Mouse (Mus musculus): Measurements from ENCODE around the gene Ccdc33.

The Ccdc33 gene

DNA sequence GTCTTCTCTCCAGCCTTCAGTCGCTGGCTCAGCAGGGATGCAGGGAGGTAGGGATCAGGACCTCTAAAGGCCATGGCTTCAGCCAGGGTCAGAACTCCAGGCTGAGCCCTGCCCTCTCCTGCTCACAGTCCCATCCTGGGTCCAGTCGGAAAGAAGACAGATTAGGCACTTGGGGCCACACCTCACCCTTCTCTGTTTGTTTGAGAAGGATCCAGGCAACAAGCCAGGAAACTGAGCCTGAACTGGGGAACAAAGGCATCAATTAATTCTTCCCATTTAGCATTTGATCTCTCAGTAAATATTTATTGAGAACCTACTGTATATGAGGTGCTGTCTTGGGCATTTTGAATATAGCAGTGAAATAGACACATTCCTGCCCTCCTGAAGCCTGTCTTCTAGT, at the start of gene Ccdc33:
TSS of gene Ccdc33 (minus strand) at position 153 of the 400 bp plus-strand sequence.
- no peak for DNase-seq (ENCODE audit: low spot score)

DNA sequence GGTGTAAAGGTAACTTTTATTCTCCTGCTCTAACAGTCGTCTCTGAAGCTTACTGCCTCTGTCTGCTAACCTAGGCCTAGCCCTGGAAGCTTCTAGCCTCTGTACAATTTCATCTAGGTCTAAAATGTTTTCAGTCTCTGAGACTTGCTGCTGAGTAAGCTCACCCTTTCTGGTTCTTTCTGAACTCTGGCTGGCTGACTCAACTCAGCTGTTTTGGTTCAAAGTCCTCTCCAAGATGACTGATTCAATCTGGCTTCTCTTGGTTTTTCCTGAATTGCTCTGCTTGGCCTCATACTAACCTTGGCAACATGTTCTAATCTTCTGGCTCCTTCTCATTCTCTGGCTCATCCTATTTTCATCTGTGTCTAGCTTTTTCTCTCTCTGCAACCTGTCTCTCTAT, 47.2 kb upstream of the Ccdc33 start:
- DNase-seq (ENCODE audit: low spot score) = no peak

- no peak for DNase-seq (ENCODE audit: low spot score)
These were observed 44.5 kb upstream of the Ccdc33 start for GRCm38 (mm10) chr9:58163146-58163545.

GRCm38 (mm10) chr9:58162173-58162572, 43.5 kb upstream of the Ccdc33 start:
- DNase-seq (ENCODE audit: low spot score) = no peak

GRCm38 (mm10) chr9:58160315-58160714, 41.7 kb upstream of the Ccdc33 start:
- DNase-seq (ENCODE audit: low spot score) = no peak

GRCm38 (mm10) chr9:58159855-58160254, 41.2 kb upstream of the Ccdc33 start:
- DNase-seq (ENCODE audit: low spot score) = no peak

GRCm38 (mm10) chr9:58158541-58159311, 40.1 kb upstream of the Ccdc33 start:
- DNase-seq (ENCODE audit: low spot score) = no peak

DNA sequence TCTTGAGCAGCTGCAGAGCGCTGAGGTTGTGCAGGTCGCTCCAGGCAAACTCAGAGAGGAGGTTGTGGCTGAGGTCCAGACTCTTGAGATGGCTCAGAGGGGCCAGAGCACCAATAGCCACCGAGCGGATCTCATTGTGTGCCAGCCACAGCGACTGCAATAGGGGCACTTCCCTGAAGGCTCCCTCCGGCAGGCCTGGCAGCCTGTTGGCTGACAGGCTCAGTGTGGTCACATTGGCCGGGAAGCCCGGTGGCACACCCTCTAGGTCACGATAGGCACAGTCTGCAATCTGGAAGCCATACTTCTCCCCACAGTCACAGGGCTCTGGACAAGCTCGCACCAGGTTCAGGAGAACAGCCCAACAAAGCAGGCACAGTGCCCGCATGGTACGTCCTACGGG, 39.2 kb upstream of the Ccdc33 start:
- no peak for DNase-seq (ENCODE audit: low spot score)

- DNase-seq (ENCODE audit: low spot score) = no peak
These were observed 38.4 kb upstream of the Ccdc33 start for GRCm38 (mm10) chr9:58156819-58157560.

GRCm38 (mm10) chr9:58155366-58155765, 36.7 kb upstream of the Ccdc33 start:
- DNase-seq (ENCODE audit: low spot score) = no peak

DNA sequence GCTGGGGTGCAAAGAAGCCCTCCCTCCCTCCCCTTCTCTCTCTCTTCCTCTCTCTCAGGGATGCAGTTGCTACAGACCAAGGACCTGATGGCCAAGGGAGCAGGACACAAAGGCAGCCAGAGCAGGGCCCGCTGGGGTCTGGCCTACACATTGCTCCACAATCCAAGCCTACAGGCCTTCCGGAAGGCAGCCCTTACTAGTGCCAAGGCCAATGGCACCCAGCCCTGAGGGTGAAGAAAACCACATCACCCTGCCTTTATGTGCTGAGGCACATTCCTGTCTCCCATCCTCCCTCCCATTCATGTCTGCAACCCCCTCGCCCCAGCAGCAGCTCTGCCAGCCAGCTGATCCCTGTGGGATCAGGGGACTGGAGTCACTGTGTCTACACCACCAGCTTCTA, 34.5 kb upstream of the Ccdc33 start:
- no peak for DNase-seq (ENCODE audit: low spot score)

DNA sequence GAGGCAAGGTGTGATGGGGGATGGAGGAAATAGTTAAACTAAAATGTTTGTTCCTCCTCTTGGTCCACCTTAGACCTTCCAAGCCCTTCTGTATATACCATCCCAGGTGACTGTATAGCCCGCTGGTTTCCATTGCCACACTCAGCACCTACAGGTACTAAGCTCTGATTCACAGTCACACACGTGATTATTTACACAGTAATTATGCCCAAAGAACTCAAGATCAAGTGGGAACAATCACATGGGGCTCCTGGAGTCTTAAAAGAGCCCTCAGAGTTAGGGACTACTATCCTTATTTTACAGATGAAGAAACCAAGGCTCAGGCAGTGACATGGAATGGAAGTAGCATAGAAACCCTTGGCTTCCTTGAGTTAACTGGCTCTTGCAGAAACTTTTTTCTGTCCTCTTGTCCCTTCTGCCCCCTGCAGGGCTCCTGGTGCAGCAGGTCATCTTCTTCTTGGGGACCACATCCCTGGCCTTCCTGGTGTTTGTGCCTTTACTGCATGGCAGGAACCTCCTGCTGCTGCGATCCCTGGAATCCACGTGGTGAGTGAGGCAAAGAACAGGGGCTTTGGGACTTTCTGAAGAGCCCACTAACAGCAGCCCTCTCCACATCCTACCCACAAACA, 32.2 kb upstream of the Ccdc33 start:
- DNase-seq (ENCODE audit: low spot score) = no peak

DNA sequence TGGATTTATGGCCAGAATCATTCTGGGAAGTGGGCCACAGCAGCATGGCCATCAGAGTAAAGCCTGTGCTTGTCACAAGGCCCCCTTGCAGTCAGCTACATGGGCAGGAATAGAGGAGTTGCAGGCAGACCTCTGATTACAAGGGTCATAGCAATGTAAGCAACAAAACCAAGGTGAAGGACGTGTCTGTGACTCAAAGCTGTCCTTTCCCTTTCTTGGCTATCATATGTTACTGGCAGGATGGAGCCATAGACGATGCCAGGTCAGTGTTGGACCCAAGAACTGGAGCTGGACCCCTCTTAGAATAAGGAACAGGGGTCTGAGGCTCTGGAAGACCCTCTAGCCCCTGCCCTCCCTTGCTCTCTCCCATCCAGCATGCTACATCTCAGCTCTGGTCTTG, 30.2 kb upstream of the Ccdc33 start:
- no peak for DNase-seq (ENCODE audit: low spot score)

DNA sequence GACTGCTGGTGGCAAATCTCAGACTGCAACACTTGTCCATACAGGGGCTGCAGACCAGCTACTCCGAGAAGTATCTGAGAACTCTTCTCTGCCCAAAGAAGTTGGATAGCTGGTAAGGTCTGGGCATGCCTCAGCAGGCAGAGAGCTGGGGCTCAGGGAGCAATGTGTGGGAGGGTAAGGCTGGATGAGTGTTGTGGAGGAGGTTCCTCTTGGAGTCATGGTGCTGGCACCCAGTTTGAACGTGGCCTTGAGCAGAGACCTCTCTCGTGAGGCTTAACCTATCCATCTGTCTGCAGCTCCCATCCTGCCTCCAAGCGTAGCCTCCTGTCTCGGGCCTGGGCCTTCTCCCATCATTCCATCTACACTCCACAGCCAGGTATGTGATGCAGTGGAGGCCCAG, 26.8 kb upstream of the Ccdc33 start:
- no peak for DNase-seq (ENCODE audit: low spot score)

- no peak for DNase-seq (ENCODE audit: low spot score)
These were observed 26.0 kb upstream of the Ccdc33 start for GRCm38 (mm10) chr9:58144664-58145063.

GRCm38 (mm10) chr9:58143419-58143818, 24.8 kb upstream of the Ccdc33 start:
- DNase-seq (ENCODE audit: low spot score) = no peak

- DNase-seq (ENCODE audit: low spot score) = peak; percentile 2
These were observed 21.3 kb upstream of the Ccdc33 start for GRCm38 (mm10) chr9:58139947-58140346.

GRCm38 (mm10) chr9:58135921-58136321, 17.3 kb upstream of the Ccdc33 start:
- no peak for DNase-seq (ENCODE audit: low spot score)

DNA sequence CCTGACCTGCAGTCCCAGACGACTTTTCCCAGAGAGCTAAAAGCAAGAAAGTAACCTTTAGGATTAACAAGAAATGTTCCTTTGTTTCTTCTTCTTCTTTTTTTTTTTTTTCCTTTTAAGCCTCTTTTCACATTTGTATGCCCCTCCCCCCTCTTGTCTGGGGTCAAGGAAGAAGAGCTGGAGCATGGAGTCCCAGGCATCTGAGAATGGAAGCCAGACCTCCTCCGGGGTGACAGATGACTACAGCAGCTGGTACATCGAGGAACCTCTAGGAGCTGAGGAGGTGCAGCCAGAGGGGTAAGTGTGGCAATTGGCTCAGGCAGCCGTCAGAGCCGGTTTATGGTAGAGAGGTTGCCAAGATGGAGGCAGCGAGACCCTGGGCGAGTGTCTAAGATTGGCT, 16.3 kb upstream of the Ccdc33 start:
- no peak for DNase-seq (ENCODE audit: low spot score)

DNA sequence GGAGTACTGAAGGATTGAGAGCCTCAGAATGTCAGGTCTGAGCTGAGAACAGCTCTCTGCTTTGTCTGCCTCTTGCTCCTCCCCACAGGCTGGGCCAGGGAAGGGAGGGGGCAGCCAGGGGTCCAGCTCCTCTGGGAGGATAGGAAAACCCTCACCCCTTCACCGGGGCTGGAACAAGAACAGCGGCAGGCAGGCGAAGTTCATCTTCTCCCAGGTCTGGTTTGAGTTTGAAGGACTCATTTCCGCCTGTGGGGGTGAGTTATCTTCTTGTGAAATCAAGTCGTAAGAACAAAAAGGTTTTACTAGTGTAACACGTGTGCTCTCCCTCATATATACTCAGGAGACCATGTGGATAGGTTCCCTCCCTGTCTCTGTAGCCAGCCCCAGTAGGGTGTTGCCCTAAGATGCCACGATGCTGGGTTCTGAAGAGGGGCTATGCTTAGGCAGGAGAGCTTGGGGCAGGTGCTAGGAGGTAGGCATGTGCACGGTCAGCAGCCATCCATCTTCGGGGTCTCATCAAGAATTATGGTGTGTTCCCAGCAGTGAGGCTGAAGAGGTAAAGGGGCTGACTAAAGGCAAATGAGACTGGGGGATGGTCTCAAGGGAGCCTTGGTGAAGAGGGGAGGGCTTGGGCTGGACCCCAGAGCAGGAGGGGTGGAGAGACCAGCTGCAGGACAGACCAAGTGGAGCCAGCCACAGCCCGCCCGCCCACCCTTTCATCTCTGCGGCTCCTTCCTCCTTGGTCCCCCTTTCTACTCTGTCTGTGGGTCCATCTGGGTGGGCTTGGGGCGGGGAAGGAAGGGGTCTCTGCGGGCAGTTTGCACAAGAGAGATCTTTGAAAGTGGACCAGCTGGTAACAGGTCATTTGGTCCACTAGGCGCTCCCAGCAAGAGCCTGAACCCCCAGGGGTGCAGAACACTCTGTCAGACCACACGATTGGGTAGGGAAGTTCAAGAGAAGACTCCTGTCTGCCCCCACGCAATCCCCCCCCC, 15.6 kb upstream of the Ccdc33 start:
- no peak for DNase-seq (ENCODE audit: low spot score)

DNA sequence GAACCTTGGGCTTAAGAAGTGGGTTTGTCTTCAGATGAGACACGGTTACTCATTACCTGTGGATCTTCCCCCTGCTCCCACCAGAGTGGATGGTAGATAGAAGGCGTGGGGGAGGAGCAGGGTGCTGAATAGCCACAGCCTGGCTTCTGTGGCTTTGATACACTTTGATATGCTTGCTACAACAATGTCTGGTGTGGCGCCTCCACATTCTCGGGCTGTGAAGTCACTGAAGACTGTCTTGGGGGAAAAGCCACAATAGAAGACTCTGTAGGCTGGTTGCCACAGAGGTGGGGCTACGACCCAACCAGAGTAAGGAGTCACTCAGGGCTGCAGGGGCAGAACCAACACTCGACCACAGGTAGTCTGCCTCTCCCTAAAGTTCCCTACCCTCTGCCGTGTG, 13.1 kb upstream of the Ccdc33 start:
- no peak for DNase-seq (ENCODE audit: low spot score)

GRCm38 (mm10) chr9:58130909-58131308, 12.3 kb upstream of the Ccdc33 start:
- no peak for DNase-seq (ENCODE audit: low spot score)

All from spleen, adult 12 weeks (tissue).